Mouse (Mus musculus): ENCODE results near the gene Eogt. TPM values are rescaled to one million over a fixed set of nuclear protein-coding genes. Genes with fewer than 3 reads are reported as not detected.

The Eogt gene
- polyA plus RNA-seq, 1 experiment from 2014 or later, result 11.1 TPM

DNA sequence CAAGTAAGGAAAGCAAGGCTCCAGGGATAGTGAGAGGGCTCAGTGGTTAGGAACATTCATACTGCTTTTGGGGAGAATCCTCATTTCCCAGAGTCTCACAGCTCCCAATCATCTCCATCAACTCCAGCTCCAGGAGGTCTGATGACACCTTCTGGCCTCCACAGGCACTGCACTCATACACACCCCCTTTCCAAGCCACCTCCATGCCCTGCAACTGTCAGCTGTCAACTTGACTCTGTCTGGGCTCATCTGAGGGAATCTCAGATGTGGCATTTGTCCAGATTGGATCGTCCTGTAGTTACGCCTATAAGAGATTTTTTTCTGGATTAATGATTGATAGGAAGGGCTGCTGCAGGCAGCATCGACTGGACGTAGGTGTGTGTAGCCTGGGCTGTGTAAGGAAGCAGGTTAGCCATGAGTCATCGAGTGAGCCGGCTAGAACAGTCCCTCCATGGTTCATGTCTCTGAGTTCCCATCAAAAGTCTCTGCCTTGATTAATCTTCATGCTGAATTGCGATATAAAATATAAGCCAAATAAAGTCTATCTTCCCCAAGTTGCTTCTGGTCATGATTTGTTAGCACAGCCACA, 44.6 kb downstream of the Eogt start:
- H3K4me2 ChIP-seq, result no peak overlapping the region
- WGBS, result 65% methylated on average over 7 of the region's 7 CpGs
- no peak overlapping the region for H3K9ac ChIP-seq
- H3K27me3 ChIP-seq (replicated peaks), result peaks cover 28% of the 10 kb centered on the region
- no peak overlapping the region for H3K27ac ChIP-seq (replicated peaks)
- ATAC-seq (ENCODE audit: extremely low read depth, insufficient number of reproducible peaks, low FRiP score, low TSS enrichment), result no peak
- no peaks in the 10 kb centered on the region for H3K36me3 ChIP-seq
- H3K4me1 ChIP-seq, result peaks cover 6% of the 10 kb centered on the region; the same call in 1 of the 2 replicates
- no peak overlapping the region for H3K4me3 ChIP-seq
- H3K9me3 ChIP-seq, result no peaks in the 10 kb centered on the region

DNA sequence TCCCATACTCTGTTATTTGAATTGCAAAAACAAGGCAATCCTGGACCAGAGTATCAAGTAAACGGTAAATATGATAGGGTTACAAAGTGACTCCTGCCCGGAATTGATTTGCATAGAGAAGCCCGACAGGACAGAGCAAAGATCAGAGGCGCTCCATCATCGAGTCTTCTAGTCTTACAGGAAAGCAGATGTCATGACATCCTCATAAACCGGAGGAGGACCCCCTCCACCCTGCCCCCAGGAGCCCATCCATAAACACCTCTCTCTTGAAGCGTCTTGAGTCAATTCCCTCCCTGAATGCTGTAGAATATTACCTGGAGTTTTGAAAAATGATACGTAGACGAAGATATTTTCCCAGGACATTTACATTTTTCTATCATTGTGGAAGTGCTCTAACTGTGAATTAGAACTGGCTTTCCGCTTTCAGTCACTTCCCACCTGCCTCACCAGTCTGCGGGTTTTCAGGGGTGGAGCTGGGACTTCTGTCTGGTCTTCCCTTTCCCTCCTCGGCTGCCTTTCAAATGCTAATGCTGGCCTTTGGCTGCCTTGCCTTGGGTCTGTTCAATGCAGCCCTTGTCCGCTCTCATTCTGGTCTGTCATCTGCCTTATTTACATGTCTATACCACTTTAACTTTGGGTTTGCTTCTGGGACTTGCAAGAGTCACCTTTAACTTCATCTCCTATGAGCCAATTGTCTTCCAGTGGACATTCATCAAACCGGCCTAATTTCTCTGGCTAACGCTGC, 46.9 kb downstream of the Eogt start:
- Histone ChIP-seq H3K36me3 (no peaks in the 10 kb centered on the region), H3K4me1 (peaks cover 6% of the 10 kb centered on the region; the same call in 1 of the 2 replicates), H3K9me3 (no peaks in the 10 kb centered on the region), H3K27me3 (replicated peaks) (peaks cover 28% of the 10 kb centered on the region), H3K27ac (replicated peaks) (no peak overlapping the region), H3K4me2 (peak overlapping the region; percentile 57), H3K9ac (no peak overlapping the region), H3K4me3 (no peak overlapping the region)
- no peak for ATAC-seq (ENCODE audit: extremely low read depth, insufficient number of reproducible peaks, low FRiP score, low TSS enrichment)
- WGBS, result 9% methylated on average over 15 of the region's 15 CpGs

DNA sequence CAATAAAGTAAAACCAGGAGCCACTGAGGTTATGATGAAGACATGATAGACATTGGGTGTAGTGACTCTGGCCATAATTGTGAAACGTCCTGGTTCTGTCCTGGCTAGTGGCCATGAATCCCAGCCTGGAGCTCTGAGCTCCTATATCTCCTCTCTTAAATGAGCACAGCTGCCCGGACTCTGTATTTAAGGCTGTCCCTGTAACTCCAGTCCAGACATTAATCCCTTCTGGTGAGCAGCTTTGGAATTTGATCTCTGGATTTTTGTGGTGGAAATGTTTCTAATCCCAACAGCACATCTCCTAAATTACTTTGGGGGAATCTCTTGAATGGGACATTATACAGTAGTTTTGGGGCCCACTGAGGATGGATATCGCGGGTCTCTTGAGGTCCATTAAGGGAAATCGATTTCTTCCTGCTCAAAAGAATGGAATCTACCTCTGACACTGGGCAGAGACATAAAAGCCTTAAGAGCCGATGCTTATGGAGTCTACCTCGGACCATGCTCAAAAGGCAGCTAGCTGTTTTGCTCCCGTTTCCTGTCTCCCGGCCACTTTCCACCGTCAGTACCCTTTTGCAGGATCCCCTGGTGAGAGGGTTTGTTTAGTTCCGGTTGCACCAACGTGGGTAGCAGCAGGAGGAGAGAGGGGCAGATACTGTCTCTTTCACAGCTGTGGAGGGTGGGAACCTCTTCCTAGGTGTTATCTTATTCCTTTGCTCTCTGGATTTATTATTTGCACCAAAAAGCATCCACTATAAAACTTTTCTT, 47.6 kb downstream of the Eogt start:
- H3K36me3 ChIP-seq, result no peaks in the 10 kb centered on the region
- ATAC-seq (ENCODE audit: extremely low read depth, insufficient number of reproducible peaks, low FRiP score, low TSS enrichment), result no peak
- H3K4me2 ChIP-seq, result peak overlapping the region; percentile 57
- peaks cover 28% of the 10 kb centered on the region for H3K27me3 ChIP-seq (replicated peaks)
- no peak overlapping the region for H3K27ac ChIP-seq (replicated peaks)
- H3K9ac ChIP-seq, result no peak overlapping the region
- WGBS, result 17% methylated on average over 12 of the region's 12 CpGs
- H3K9me3 ChIP-seq, result no peaks in the 10 kb centered on the region
- peaks cover 6% of the 10 kb centered on the region; the same call in 1 of the 2 replicates for H3K4me1 ChIP-seq
- H3K4me3 ChIP-seq, result no peak overlapping the region

DNA sequence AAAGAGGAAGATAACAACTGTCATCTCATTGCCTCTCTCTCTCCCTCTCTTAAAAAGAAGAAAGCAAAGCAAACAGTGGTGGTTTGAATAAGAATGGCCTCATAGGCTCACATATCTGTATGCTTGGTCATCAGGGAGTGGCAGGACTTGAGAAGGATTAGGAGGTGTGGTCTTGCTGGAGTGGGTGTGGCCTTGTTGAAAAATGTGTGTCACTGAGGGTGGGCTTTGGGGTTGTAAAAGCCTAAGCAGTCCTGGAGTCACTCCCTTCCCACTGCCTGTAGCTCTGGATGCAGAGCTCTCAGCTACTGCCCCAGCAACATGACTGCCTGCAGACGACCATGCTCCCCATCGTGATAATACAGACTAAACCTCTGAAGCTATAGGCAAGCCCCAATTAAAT, 66.6 kb downstream of the Eogt start:
- no peak overlapping the region for H3K27ac ChIP-seq (replicated peaks)
- no peak for ATAC-seq (ENCODE audit: extremely low read depth, insufficient number of reproducible peaks, low FRiP score, low TSS enrichment)
- no peaks in the 10 kb centered on the region for H3K4me1 ChIP-seq
- 90% methylated on average over 2 of the region's 2 CpGs for WGBS
- H3K27me3 ChIP-seq (replicated peaks), result no peaks in the 10 kb centered on the region
- no peak overlapping the region for H3K4me2 ChIP-seq
- no peaks in the 10 kb centered on the region for H3K36me3 ChIP-seq
- H3K9me3 ChIP-seq, result peaks cover 3% of the 10 kb centered on the region; the same call in 1 of the 2 replicates
- no peak overlapping the region for H3K4me3 ChIP-seq
- H3K9ac ChIP-seq, result no peak overlapping the region

DNA sequence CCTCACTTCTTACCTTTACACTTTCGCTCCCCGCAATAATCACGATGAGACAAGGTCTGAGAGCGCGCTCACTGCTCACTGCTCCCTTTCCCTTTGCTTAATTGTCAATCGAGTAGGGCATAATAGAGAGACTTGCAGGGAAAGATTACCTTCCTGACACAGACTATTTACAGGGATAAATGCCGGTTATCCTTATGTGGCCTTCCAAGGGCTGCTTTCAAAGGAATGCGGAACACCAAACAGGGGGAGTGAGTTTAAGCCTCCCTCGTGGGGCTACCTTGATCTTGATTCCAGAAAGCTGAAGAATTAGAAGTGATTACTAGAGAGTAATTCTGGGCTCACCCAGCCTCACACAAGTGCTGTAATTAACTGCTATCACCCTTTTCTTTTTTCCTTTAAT, 69.0 kb downstream of the Eogt start:
- Histone ChIP-seq H3K4me2 (no peak overlapping the region), H3K9ac (no peak overlapping the region), H3K4me3 (no peak overlapping the region), H3K36me3 (no peaks in the 10 kb centered on the region), H3K4me1 (no peaks in the 10 kb centered on the region), H3K27ac (replicated peaks) (no peak overlapping the region), H3K27me3 (replicated peaks) (no peaks in the 10 kb centered on the region), H3K9me3 (no peaks in the 10 kb centered on the region)
- 47% methylated on average over 9 of the region's 9 CpGs for WGBS
- no peak for ATAC-seq (ENCODE audit: extremely low read depth, insufficient number of reproducible peaks, low FRiP score, low TSS enrichment)

DNA sequence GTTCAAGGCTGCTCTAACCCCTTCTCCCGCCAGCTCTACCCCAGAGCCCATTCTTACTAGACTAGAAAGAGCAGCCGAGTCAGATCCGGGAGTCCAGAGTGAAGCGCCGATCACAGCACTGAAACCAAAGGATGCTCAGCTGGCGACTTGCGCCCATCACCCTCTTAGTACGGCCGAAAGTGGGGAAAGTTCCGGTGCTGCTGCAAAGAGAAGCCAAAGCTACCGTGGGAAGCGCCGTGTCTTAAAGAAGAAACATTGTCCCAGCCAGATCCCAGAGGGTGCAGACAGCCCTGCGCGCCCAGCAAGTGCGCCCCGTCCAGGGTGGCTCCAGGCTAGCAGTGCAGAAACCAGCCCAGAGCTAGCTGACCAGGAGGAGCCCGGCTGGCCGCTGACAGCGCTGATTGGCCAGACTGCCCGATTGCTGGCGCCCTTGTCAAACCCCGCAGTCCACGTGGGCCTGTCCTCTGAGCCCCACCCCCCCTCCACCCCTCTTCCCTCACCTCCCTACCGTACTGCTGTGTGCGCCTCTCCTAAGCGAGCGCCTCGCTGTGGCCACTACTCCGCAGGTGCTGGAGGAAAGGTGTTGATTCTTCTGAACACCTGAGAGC, 88.8 kb downstream of the Eogt start, which contains the start of gene Fam19a4:
TSS of gene Fam19a4 (minus strand) at position 340 of the 608 bp plus-strand sequence.
- H3K27me3 ChIP-seq (replicated peaks), result peaks cover 65% of the 10 kb centered on the region
- H3K4me2 ChIP-seq, result peak within 1 kb of the TSS; percentile 82
- whole genome bisulfite sequencing, result under 1% methylated on average over 30 of the region's 30 CpGs
- H3K9me3 ChIP-seq, result no peaks in the 10 kb centered on the region
- H3K27ac ChIP-seq (replicated peaks), result no peak within 1 kb of the TSS
- peaks cover 14% of the 10 kb centered on the region; the same call in 1 of the 2 replicates for H3K4me1 ChIP-seq
- H3K9ac ChIP-seq, result peak within 1 kb of the TSS; percentile 51; the same call in 1 of the 2 replicates
- no peaks in the 10 kb centered on the region for H3K36me3 ChIP-seq
- peak within 1 kb of the TSS; percentile 56 for H3K4me3 ChIP-seq
- peak; percentile 66; the same call in 1 of the 2 replicates for ATAC-seq (ENCODE audit: extremely low read depth, insufficient number of reproducible peaks, low FRiP score, low TSS enrichment)

Other genes with a start within 250 kb of the Eogt start
- not detected in 2 replicates for gene Fam19a4, start 88.8 kb downstream of the Eogt start, polyA plus RNA-seq (2015; fragmentation: Nextera tagmentation; extraction: Ambion mirVana)
- 23.6 and 25.7 TPM in 2 replicates for gene Tmf1, start 29.9 kb upstream of the Eogt start, polyA plus RNA-seq (2015; fragmentation: Nextera tagmentation; extraction: Ambion mirVana)
- gene Uba3, start 56.5 kb upstream of the Eogt start, polyA plus RNA-seq (2015; fragmentation: Nextera tagmentation; extraction: Ambion mirVana), result 68.6 and 74.0 TPM in 2 replicates
- gene Arl6ip5, start 61.5 kb upstream of the Eogt start, polyA plus RNA-seq (2015; fragmentation: Nextera tagmentation; extraction: Ambion mirVana), result 82.7 and 96.9 TPM in 2 replicates
- gene Lmod3, start 103.6 kb upstream of the Eogt start, polyA plus RNA-seq (2015; fragmentation: Nextera tagmentation; extraction: Ambion mirVana), result 14.3 and 16.7 TPM in 2 replicates